Mouse (Mus musculus) mouse embryonic stem cell (cell line): ENCODE results near the gene Arhgap23.

ENCODE experiments used
- in situ Hi-C, 2 experiments: fragments of 300-500 bp; cut with MboI; formaldehyde crosslinking; loops; 1 replicate in 1 of 2; 3 replicates in 1 of 2; pipeline ENCODE4 v1.14.3; 2019 to 2020; ENCODE audit warnings: low sequenced_read_pairs in 2 of 2, low pct_unique_long_range_greater_than_20kb in 1 of 2, mixed read lengths in 1 of 2; ENCODE audit not compliant: unreplicated experiment in 1 of 2

Gene Arhgap23

DNA sequence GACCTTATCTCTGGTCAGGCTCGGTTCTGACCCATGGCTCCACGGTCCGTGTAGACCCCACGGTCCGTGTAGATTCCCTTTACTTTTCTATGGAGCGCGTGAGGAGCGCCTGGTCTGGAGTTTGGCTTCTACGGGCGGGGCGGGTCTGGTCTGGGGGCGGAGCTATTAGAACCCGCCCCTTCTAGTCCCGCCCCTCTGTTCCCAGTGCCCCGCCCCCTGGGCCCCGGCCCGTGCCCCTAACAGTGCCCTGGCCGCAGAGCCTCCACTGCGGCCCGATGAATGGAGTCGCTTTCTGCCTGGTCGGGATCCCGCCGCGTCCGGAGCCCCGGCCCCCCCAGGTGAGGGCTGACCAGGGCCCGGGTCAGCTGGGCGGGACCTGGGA, at the start of gene Arhgap23:
Arhgap23 (plus strand) TSS at position 204 of the 382 bp plus-strand sequence.
- in situ Hi-C loops = no loop called here

- in situ Hi-C loops = no loop called here
Observed at GRCm38 (mm10) chr11:97365556-97365955, 49.8 kb upstream of the Arhgap23 start.

DNA sequence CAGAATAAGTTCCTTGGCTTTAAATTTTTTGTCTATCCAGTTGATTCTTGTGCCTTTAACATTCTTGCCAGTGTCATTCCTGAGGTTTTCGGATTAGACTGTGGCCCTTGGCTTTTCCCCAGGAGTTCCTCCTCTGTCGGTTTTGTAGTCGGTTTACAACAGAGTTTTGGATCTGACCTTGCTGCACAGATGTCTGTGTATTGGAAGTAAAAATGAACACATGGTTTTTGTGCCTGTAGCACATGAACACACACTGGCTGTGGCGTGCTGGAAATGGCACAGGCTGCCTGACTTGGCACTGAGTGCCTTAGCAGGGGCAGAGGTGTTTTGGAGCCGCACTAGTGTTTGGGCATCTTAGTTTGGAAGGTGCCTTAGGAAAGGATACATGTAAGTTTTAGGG, 46.8 kb upstream of the Arhgap23 start:
- in situ Hi-C loops = no loop called here

- in situ Hi-C loops = no loop called here
Observed at GRCm38 (mm10) chr11:97370329-97371091, 44.8 kb upstream of the Arhgap23 start.

DNA sequence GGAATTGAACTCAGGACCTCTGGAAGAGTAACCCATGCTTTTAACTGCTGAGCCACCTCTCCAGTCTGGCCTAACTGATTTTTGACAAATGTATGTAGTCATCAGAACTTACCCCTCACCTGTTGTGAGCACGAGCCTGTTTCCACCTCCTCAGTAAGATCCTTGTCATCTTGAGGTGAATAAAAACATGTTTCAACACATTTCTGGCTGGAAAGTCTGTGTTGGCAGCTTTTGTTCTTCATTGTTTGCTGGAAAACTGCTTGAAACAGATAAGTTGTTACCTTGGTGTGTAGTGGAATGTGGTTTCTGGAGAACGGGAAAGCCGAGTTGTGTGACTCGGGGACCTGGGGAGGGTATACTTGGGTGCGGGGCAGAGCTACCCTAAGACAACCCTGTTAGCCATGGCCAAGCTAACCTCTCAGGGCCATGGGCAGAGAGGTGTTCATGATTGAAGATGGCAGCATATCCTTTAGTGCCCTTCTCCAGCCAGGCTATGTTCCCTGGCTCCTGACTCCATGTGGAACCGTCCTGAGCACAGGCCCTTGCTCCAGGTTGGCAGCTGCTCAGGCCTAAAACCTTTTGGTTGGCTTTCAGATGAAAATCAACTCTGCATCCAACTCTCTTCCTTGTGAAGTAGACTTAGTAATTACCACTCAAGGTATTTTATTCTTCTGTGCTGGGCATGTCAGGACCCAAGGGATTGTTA, 43.0 kb upstream of the Arhgap23 start:
- in situ Hi-C loops = no loop called here

DNA sequence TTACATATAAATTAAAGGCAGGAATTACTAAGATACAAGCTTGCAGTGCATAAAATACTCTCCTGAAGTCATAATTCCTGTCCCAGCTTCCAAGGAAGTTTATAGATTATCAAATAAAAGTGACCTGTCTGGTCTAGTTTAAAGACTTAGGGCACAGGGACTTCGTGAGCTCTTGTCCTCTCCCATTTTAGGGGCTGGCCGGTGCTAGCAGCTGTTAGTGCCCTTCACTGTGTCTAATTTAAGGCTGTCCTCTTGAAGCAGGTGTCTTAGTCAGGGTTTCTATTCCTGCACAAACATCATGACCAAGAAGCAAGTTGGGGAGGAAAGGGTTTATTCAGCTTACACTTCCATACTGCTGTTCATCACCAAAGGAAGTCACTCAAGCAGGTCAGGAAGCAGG, 41.9 kb upstream of the Arhgap23 start:
- in situ Hi-C loops = no loop called here

DNA sequence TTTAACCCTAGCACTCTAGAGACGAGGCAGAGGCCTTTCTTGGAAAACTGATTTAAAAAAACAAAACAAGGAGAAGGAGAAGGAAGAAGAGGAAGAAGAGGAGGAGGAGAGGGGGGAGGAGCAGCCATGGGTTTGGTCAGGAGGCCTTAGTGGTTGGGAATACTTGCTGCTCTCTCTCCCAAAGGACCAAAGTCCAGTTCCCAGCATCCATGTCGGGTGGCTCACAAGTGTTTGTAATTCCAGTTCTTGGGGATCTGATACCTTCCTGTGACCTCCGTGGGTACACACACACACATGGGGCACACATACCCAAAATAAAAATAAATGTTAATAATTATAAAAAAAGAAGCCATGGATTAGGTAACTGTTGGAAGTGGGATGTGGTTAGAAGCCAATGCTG, 35.3 kb upstream of the Arhgap23 start:
- in situ Hi-C loops = no loop called here

DNA sequence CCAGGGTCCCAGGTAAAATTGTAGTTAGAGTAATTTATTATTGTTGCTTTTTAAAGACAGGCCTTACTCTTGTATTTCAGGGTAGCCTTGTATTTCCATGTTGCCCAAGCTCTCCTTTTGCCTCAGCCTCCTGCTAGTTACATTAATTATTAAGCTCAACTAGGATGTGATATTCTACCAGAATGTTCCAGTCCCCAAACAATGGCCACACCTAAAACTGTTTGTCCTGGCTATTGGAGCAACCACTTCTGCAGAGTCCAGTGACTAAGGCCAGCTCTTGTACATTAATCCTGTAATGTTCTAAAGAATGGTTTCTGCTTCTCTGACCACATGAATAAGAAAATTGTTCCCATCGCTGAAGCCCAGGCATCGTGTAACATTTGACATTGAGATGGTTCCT, 32.3 kb upstream of the Arhgap23 start:
- in situ Hi-C loops = no loop called here

DNA sequence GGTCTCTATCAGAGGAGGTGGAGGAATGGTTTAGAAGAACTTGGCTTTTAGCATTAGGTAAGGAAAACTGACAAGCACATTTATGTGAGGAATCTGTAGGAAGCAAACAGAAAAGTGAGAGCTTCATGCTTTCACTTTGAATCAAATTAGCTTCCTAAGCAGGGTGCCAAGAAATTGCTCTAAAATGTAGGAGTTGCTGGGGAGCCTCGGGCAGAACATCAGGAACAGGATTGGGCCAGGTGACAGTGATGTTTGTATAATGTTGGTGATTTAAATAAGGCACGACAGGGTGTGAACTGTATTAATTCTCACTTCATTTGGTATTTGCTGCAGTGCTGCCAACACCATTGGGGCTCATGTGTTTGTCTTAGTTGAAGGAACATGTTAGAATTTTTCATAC, 31.6 kb upstream of the Arhgap23 start:
- in situ Hi-C loops = no loop called here

GRCm38 (mm10) chr11:97387811-97388210, 27.5 kb upstream of the Arhgap23 start:
- in situ Hi-C loops = no loop called here

DNA sequence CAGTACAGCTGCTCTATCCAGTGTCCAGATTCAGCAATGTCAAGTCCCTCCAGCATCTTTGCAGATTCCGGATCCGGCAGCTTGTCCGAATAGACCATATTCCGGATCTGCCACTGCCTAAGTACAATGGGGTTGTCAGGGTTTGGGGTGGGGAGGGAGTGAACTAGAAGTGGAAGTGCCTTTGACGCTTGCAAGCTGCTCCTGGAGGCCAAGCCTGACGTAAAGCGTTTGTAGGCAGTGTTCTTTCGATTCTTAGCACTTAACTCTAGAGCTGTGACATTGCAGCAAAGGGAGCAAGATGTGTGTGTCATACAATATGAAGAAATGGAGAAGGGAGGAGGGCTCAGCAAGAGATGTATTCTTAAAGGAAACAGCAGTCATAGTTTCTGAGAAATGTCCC, 26.2 kb upstream of the Arhgap23 start:
- in situ Hi-C loops = no loop called here

- in situ Hi-C loops = no loop called here
Observed at GRCm38 (mm10) chr11:97393658-97394057, 21.7 kb upstream of the Arhgap23 start.

DNA sequence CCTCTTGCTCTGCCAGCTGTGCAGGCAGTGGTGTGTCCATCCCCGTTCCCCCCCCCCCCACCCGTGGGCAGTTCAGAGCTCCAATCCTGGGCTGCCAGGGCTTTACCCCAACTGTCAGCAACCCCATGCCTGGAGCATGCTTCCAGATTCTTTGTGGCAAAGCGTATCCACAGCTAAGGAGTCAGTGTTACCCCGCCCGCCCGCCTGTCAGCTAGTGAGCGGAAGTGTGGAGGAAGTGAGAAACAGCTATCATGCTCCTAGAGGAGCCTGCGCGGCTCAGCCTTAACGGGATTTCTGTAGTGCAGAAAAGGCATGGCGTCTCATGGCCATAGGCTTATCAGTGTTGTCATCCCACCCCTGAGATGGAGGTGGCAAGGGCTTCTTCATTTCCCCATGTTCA, 21.2 kb upstream of the Arhgap23 start:
- in situ Hi-C loops = no loop called here

DNA sequence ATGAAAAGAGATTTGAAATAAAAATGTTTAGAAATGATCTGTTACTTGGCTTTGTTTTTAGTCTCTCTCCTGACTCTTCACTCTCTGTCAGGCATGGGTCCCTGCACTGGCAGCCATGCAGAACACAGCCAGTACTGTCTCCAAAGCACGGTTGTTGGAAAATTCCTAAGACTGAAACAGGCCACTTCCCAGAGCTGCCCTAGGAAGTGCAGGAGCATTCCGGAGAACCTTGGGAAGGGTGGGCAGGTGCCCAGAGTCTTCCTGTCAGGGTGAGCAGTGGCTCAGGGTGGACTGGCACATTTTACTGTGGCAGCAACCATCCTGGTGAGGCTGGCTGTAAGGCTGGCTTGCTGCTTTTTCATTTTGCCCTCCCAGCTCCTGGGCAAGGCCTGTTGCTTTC, 16.8 kb upstream of the Arhgap23 start:
- in situ Hi-C loops = no loop called here

GRCm38 (mm10) chr11:97399958-97400710, 15.2 kb upstream of the Arhgap23 start:
- in situ Hi-C loops = no loop called here

GRCm38 (mm10) chr11:97401082-97401481, 14.3 kb upstream of the Arhgap23 start:
- in situ Hi-C loops = no loop called here

DNA sequence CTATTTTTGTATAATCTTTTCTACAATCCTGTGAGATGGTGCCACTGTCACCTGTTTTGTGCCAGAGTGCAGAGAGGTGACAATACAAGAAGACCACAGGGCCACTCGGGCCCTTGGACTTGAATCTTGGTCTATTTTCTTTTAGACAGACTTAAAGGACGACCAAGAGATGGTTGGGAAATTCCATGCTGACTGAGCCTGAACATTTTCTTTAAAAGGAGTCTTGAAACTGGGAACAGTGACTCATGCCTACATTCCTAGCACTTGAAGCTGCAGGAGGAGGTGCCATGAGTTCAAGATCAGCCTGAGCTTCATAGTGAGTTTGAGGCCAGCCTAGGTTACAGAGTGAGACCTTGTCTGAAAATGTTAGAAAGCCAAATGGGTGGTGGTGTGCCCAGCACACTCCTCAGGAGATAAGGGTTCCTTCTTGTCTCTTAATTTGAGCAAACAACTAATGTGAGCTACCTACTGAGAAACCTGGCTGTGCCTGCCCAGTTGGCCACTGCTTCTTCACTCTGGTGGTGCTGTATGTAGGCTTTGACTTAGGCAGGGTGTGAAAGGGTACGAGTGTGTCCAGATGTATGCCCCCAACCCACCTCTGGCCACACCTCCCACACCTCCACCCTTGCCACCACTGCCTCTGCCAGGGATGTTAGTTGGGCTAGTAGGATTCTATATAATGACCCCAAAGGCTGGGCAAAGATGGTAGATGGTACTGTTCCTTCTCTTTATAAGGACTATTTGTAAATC, 13.5 kb upstream of the Arhgap23 start:
- in situ Hi-C loops = no loop called here

DNA sequence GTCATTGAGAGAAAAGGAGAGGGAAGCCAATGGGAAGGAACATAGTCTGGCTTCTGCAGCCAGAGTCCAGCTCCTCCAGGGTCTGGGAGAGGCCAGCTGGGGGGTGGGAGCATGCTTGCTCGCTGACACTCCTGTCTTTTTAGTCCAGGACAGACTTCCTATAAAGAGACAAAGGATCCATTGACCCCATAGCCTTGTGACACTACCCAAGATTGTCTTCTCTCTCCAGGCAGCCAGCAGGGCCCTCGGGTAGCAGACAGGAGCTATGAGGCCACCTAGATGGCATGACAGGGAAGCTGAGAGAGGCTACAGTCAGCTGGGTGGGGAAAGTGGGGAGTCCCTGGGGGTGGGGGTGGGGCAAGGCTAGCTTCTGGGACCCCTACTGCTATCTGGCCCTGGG, 12.6 kb upstream of the Arhgap23 start:
- in situ Hi-C loops = no loop called here
